Mouse (Mus musculus) lung, embryonic 14.5 days (tissue): ENCODE data around the gene Hba-x. TPM values are rescaled to one million over a fixed set of nuclear protein-coding genes. Genes with fewer than 3 reads are reported as not detected.
A peak's percentile ranks its signal among the peaks of the same experiment; 100 is the strongest.

ENCODE experiments used
- ATAC-seq: fragments of 200-750 bp; cut with Nextera tagmentation; 2 replicates; pipeline ENCODE4 v1.8.0; 2017; ENCODE audit warnings: mild to moderate bottlenecking, moderate TSS enrichment, moderate library complexity; ENCODE audit not compliant: insufficient read depth
- DNase-seq: peaks from one replicate; pipeline ENCODE4 v3.0.0-alpha.2; 2015
- H3K27ac ChIP-seq: fragments of 300-500 bp; sonication (generic); 2 replicates; pipeline ENCODE4 v1.5.1; 2014; ENCODE audit warnings: low read depth, mild to moderate bottlenecking, moderate library complexity
- H3K27me3 ChIP-seq: fragments of 300-500 bp; sonication (generic); 2 replicates; pipeline ENCODE4 v1.6.1; 2014; ENCODE audit warnings: low read length, control low read depth; ENCODE audit not compliant: insufficient read depth
- H3K36me3 ChIP-seq: fragments of 300-500 bp; sonication (generic); 2 replicates; pipeline ENCODE4 v1.6.1; 2014; ENCODE audit warnings: control low read depth; ENCODE audit not compliant: insufficient read depth
- H3K4me1 ChIP-seq: fragments of 300-500 bp; sonication (generic); 2 replicates; pipeline ENCODE4 v1.6.1; 2014; ENCODE audit warnings: antibody characterized with exemption, control low read depth; ENCODE audit not compliant: insufficient read depth
- H3K4me2 ChIP-seq: fragments of 300-500 bp; sonication (generic); 2 replicates; pipeline ENCODE4 v1.6.1; 2014; ENCODE audit warnings: mild to moderate bottlenecking
- H3K4me3 ChIP-seq: fragments of 300-500 bp; sonication (generic); 2 replicates; pipeline ENCODE4 v1.5.1; 2014; ENCODE audit warnings: low read depth, low read length
- H3K9ac ChIP-seq: fragments of 300-500 bp; sonication (generic); 2 replicates; pipeline ENCODE4 v1.6.1; 2014
- H3K9me3 ChIP-seq: fragments of 300-500 bp; sonication (generic); 2 replicates; pipeline ENCODE4 v1.6.1; 2016; ENCODE audit warnings: low read depth, low read length, control low read depth
- CTCF ChIP-seq: IDR thresholded peaks from 2 replicates; pipeline ENCODE4 v1.5.1; 2016; ENCODE audit warnings: antibody characterized with exemption, low read depth
- WGBS: fragments of 180-500 bp; shearing (Covaris S2); extraction: QIAGEN DNeasy Blood & Tissue Kit; methylation state at CpG from one replicate; pipeline ENCODE4 v1.1.7; 2014; 5-methylcytosine and 5-hydroxymethylcytosine counted together
- polyA plus RNA-seq: library from polyadenylated mRNA; unstranded; fragments of >200 nt; fragmentation: Nextera tagmentation; extraction: Ambion mirVana; gene quantifications from 2 replicates; pipeline ENCODE4 v1.2.1, GENCODE M21; 2014

The Hba-x gene
- 211 and 266 TPM in 2 replicates for polyA plus RNA-seq

DNA sequence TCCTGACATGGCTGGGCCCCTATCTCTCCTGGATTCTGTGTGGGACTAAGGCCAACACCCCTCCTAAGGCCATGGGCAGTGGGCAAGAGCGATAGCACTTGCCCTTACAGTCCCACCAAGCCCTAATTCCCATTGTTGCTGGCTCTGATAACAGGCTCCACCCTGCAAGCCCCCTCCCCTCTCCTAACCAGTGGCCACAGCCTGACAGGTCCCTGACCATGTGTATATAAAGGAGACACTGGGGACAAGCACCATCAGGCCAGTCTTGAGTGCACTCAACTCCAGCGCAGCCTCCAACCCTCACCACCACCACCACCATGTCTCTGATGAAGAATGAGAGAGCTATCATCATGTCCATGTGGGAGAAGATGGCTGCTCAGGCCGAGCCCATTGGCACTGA, at the start of gene Hba-x:
Gene Hba-x, plus strand, starts transcription at position 54 of the 400 bp plus-strand sequence.
- Histone ChIP-seq H3K9ac (no peak within 1 kb of the TSS), H3K9me3 (no peaks in the 10 kb centered on the region), H3K27ac (no peak within 1 kb of the TSS), H3K4me2 (no peak within 1 kb of the TSS), H3K27me3 (0 out of 2 replicates have a peak, but pooled peaks cover 11% of the 10 kb centered on the region), H3K36me3 (no peaks in the 10 kb centered on the region), H3K4me3 (no peak within 1 kb of the TSS), H3K4me1 (no peaks in the 10 kb centered on the region)
- no peak for ATAC-seq
- DNase-seq, result no peak
- no peak for TF ChIP-seq CTCF
- 73% methylated on average over 3 of the region's 3 CpGs for WGBS

DNA sequence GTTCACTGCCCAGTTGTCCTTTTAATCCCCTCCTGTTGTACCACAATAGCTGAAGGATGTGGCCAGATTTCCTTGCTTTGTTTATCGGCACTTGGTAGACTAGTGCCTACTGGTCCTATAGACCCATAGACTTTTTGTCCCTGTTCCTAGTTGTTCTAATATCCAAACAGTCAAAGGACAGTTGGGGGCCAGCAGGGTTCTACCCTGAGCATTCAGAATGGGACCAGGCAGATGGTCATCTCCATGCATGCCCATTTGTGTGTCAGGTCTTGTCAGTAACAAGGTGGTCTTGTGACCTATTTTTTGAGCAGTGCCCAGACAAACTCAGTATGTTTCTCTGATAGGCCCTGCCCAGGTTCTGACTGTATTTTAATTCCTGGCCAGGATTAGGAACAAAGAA, 49.2 kb upstream of the Hba-x start:
- H3K4me3 ChIP-seq, result peak overlapping the region; percentile 70
- no peaks in the 10 kb centered on the region for H3K9me3 ChIP-seq
- H3K27me3 ChIP-seq, result no peaks in the 10 kb centered on the region
- ATAC-seq (no peak), DNase-seq (no peak)
- H3K4me1 ChIP-seq, result peaks cover 32% of the 10 kb centered on the region
- H3K27ac ChIP-seq, result peak overlapping the region; percentile 98; the same call in 1 of the 2 replicates
- H3K36me3 ChIP-seq, result peaks cover 40% of the 10 kb centered on the region
- WGBS, result 48% methylated on average over 1 of the region's 1 CpGs
- TF ChIP-seq CTCF, result no peak
- H3K9ac ChIP-seq, result peak overlapping the region; percentile 84
- peak overlapping the region; percentile 84 for H3K4me2 ChIP-seq

DNA sequence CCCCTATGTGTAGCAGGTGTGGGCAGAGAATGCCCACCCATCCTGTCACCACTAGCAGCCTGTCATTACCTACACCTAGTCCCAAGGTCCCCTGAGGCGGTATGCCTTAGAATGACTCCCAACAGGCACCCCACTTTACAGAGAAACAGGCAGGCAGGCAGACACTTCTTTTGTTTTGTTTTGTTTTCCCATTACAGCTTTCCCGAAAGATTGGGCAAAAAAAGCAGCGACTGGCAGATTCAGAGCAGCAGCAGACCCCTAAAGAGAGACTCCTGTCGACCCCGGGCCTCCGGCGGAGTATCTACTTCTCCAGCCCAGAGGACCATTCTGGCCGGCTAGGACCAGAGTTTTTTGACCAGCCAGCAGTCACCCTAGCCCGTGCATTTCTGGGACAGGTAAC, 48.6 kb upstream of the Hba-x start:
- WGBS, result 86% methylated on average over 9 of the region's 9 CpGs
- TF ChIP-seq CTCF, result no peak
- Histone ChIP-seq H3K27me3 (no peaks in the 10 kb centered on the region), H3K4me2 (peak overlapping the region; percentile 84; the same call in 1 of the 2 replicates), H3K4me1 (peaks cover 30% of the 10 kb centered on the region), H3K27ac (no peak overlapping the region), H3K9me3 (no peaks in the 10 kb centered on the region), H3K36me3 (peaks cover 45% of the 10 kb centered on the region), H3K4me3 (peak overlapping the region; percentile 70; the same call in 1 of the 2 replicates), H3K9ac (peak overlapping the region; percentile 84; the same call in 1 of the 2 replicates)
- no peak for DNase-seq
- ATAC-seq, result no peak

DNA sequence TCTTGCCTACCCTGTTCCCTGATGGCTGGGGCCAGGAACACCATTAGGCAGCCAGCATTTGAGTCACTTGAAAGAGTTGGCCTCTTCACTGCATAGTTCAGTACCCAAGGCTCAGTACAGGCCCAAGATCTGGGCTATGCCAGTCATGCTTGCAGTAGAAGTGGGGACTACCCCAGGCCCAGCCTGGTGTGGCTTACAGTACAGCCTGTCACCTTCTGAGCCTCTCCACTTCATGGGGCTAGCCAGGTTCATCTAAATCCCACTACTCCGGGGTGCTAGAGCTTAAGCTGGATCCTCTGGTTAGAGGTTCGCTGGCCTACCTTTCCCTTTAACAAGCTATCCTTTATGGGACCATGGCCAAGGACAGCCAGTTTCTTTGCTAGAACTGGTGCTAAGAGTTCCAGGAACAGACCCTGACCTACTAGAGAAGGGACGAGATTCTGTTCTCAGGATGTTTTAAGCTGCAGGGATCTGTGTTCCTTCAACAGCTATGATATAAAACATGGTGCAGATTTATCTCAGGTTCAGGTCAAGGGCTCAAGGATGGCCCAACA, 47.8 kb upstream of the Hba-x start:
- no peaks in the 10 kb centered on the region for H3K27me3 ChIP-seq
- H3K36me3 ChIP-seq, result peaks cover 50% of the 10 kb centered on the region
- H3K9ac ChIP-seq, result no peak overlapping the region
- H3K4me1 ChIP-seq, result peaks cover 22% of the 10 kb centered on the region
- ATAC-seq (no peak), DNase-seq (no peak)
- no peak for TF ChIP-seq CTCF
- H3K4me3 ChIP-seq, result no peak overlapping the region
- H3K27ac ChIP-seq, result no peak overlapping the region
- H3K4me2 ChIP-seq, result no peak overlapping the region
- WGBS, result 85% methylated on average over 3 of the region's 3 CpGs
- no peaks in the 10 kb centered on the region for H3K9me3 ChIP-seq

DNA sequence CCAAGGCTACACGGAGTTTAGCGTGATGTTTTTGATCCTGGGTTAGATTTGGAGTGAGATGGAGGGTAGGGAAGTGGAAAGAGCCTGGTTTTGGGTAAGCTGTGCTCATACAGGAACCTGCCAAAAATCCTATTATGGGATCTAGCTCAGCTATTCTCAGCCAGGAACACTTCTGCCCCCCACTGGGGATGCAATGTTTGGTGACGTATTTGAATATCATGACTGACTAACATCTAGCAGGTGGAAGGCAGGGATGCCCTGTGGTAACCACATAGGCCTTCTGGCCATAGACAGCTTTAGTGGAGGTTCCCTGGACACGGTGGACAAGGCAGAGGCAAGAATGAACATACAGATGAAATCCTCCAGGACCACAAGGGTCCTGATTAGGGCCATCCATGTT, 46.0 kb upstream of the Hba-x start:
- H3K9ac ChIP-seq, result no peak overlapping the region
- peaks cover 68% of the 10 kb centered on the region for H3K36me3 ChIP-seq
- H3K27ac ChIP-seq, result no peak overlapping the region
- no peak overlapping the region for H3K4me3 ChIP-seq
- ATAC-seq (no peak), DNase-seq (no peak)
- no peak for TF ChIP-seq CTCF
- no peaks in the 10 kb centered on the region for H3K9me3 ChIP-seq
- 81% methylated on average over 4 of the region's 4 CpGs for WGBS
- no peaks in the 10 kb centered on the region for H3K27me3 ChIP-seq
- peaks cover 20% of the 10 kb centered on the region for H3K4me1 ChIP-seq
- no peak overlapping the region for H3K4me2 ChIP-seq

DNA sequence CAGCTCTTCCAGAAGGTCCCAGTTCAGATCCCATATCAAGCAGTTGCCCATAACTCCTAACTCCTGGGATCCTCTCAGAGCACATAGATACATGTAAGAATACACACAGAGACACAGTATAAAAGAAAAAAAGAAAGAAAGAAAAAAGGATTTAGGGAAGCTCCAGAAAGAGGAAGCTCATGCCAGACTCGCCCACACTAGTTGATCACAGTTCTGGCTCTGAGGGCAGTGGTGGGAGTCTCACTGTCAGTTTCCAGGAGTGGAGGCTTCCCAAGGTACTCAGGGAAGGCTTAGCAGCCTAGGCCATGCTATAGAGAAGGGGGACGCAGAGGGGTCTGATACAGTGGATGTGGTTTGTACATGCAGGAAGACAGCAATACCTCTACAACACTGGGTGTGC, 45.1 kb upstream of the Hba-x start:
- WGBS, result 80% methylated on average over 2 of the region's 2 CpGs
- H3K4me3 ChIP-seq, result no peak overlapping the region
- peaks cover 15% of the 10 kb centered on the region for H3K4me1 ChIP-seq
- TF ChIP-seq CTCF, result no peak
- H3K9ac ChIP-seq, result no peak overlapping the region
- H3K9me3 ChIP-seq, result no peaks in the 10 kb centered on the region
- ATAC-seq (no peak), DNase-seq (no peak)
- no peaks in the 10 kb centered on the region for H3K27me3 ChIP-seq
- H3K4me2 ChIP-seq, result no peak overlapping the region
- H3K27ac ChIP-seq, result no peak overlapping the region
- peaks cover 75% of the 10 kb centered on the region for H3K36me3 ChIP-seq

DNA sequence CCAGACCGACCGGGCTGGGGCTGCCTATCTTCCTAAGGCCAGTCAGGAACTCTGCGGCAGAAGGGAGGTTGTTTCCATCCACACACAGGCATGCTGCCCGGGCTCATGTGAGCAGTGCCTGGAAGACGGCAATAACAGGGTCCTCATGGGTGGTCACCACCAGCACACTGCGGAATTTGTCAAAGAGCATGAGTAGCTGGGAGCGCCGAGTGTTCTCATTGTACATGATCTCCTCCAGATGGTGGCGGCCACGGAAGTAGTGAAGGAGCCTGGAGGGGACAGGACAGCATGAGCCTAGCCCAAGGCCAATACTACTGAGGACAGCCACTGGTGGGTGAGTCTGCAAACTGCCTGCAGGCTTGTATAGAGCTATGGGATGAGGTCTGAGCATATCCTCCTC, 43.4 kb upstream of the Hba-x start:
- DNase-seq, result peak; percentile 39
- no peaks in the 10 kb centered on the region for H3K9me3 ChIP-seq
- 75% methylated on average over 10 of the region's 10 CpGs for WGBS
- H3K4me1 ChIP-seq, result peaks cover 9% of the 10 kb centered on the region
- no peak overlapping the region for H3K4me3 ChIP-seq
- ATAC-seq, result peak; percentile 15; the same call in 1 of the 2 replicates
- no peak for TF ChIP-seq CTCF
- no peak overlapping the region for H3K9ac ChIP-seq
- H3K36me3 ChIP-seq, result peaks cover 86% of the 10 kb centered on the region
- no peak overlapping the region for H3K27ac ChIP-seq
- no peaks in the 10 kb centered on the region for H3K27me3 ChIP-seq
- no peak overlapping the region for H3K4me2 ChIP-seq

DNA sequence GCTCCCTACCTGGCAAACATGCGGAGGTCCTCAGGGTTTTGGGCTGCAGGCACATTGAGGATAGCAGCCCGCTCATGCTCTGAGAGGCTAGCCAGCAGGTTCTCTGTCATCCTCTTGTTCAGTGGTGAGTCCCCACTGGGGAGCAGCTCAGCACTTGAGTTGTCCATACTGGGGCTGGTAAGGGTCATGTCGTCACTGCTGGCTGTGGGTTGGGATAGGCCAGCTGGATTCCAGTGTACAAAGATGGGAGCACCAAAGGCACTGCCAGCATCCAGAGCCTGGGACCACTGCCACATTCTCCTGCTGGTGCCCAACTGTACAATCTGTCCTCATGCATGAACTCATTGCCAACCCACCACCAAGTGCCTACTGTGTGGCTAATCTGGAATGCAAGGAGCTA, 42.3 kb upstream of the Hba-x start:
- DNase-seq, result no peak
- no peak overlapping the region for H3K4me3 ChIP-seq
- ATAC-seq, result no peak
- no peaks in the 10 kb centered on the region for H3K27me3 ChIP-seq
- H3K4me1 ChIP-seq, result peaks cover 9% of the 10 kb centered on the region
- H3K36me3 ChIP-seq, result peaks cover 81% of the 10 kb centered on the region
- H3K9me3 ChIP-seq, result no peaks in the 10 kb centered on the region
- TF ChIP-seq CTCF, result no peak
- no peak overlapping the region for H3K9ac ChIP-seq
- no peak overlapping the region for H3K4me2 ChIP-seq
- no peak overlapping the region for H3K27ac ChIP-seq
- 92% methylated on average over 3 of the region's 3 CpGs for WGBS
